Mouse (Mus musculus) lung, adult 2 months (tissue): ENCODE results near the gene Slc25a33.

Source experiments
- CTCF ChIP-seq: fragments of 200-500 bp; IDR thresholded peaks from 2 replicates; pipeline ENCODE4 v1.5.1; 2011; ENCODE audit warnings: mild to moderate bottlenecking, low read length, control low read depth; ENCODE audit not compliant: insufficient read depth
- POLR2A ChIP-seq: fragments of 200-500 bp; IDR thresholded peaks from 2 replicates; pipeline ENCODE4 v1.6.1; 2011; ENCODE audit warnings: low read depth, mild to moderate bottlenecking, control low read depth, low read length, borderline replicate concordance; ENCODE audit errors: extremely low read depth

DNA sequence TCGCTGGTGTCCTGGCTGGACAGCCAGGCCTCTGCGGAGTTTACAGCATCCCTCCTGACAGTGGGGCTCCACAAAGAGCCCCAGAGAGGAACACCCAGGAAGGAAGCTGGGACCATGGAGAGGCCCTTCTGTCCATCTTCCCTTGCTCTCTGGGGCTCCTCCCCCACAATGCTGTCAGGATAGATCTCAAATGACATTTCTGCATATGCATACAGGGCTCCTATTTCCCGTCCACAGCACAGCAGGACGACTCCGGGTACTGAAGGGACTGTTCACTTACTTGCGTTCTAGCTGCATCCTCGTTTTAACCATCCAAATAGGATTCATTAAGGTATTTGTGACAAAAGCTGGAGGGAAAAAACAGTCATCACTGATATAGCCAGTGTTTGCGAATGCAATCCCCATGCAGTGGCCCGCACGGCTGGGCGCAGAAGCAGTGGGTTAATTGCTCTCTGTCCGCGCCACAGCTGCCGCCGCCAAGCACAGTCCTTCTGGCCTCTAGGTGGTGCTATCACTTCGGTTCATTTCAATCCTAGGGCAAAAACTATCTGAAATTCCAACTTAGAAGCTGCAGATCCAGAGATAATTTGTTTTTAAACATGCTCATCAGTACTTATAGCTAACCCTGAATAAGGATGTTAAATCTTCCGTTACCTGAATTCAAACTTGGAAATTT is 21.8 kb downstream of the Slc25a33 start:
- peak; percentile 77 for TF ChIP-seq CTCF
- TF ChIP-seq POLR2A: no peak
